Mouse (Mus musculus) forebrain, embryonic 14.5 days (tissue): ENCODE results near the gene Ugt1a9. TPM values are rescaled to one million over a fixed set of nuclear protein-coding genes. Genes with fewer than 3 reads are reported as not detected.

Experiments
- ATAC-seq: fragments of 200-750 bp; cut with Nextera tagmentation; 2 replicates; pipeline ENCODE4 v1.8.0; 2017; ENCODE audit warnings: mild to moderate bottlenecking, moderate library complexity
- DNase-seq: peaks from one replicate; pipeline ENCODE4 v3.0.0-alpha.2; 2015; ENCODE audit warnings: low spot score
- H3K27ac ChIP-seq: fragments of 300-500 bp; sonication (generic); 2 replicates; pipeline ENCODE4 v1.5.1; 2014; ENCODE audit warnings: low read depth, mild to moderate bottlenecking, control low read depth, low read length, moderate library complexity
- H3K27me3 ChIP-seq: fragments of 300-500 bp; sonication (generic); replicated peaks from 2 replicates; pipeline ENCODE4 v1.6.1; 2014; ENCODE audit warnings: low read length, control low read depth, mixed read lengths; ENCODE audit not compliant: control insufficient read depth, insufficient read depth
- H3K36me3 ChIP-seq: fragments of 300-500 bp; sonication (generic); 2 replicates; pipeline ENCODE4 v1.6.1; 2014; ENCODE audit warnings: low read length, control low read depth; ENCODE audit not compliant: control insufficient read depth, insufficient read depth
- H3K4me1 ChIP-seq: fragments of 300-500 bp; sonication (generic); 2 replicates; pipeline ENCODE4 v1.6.1; 2014; ENCODE audit warnings: antibody characterized with exemption, low read length, control low read depth; ENCODE audit not compliant: control insufficient read depth, insufficient read depth
- H3K4me2 ChIP-seq: fragments of 300-500 bp; sonication (generic); 2 replicates; pipeline ENCODE4 v1.6.1; 2014; ENCODE audit warnings: mild to moderate bottlenecking, control low read depth, low read length
- H3K4me3 ChIP-seq: fragments of 300-500 bp; sonication (generic); 2 replicates; pipeline ENCODE4 v1.5.1; 2014; ENCODE audit warnings: low read depth, low read length, control low read depth
- H3K9ac ChIP-seq: fragments of 300-500 bp; sonication (generic); 2 replicates; pipeline ENCODE4 v1.6.1; 2014; ENCODE audit warnings: mild to moderate bottlenecking, low read length, control low read depth, moderate library complexity
- H3K9me3 ChIP-seq: fragments of 300-500 bp; sonication (generic); replicated peaks from 2 replicates; pipeline ENCODE4 v1.6.1; 2016; ENCODE audit warnings: low read length, control low read depth, mixed read lengths; ENCODE audit not compliant: control insufficient read depth
- WGBS: fragments of 180-500 bp; shearing (Covaris S2); extraction: QIAGEN DNeasy Blood & Tissue Kit; methylation state at CpG from one replicate; pipeline ENCODE4 v1.1.7; 2014; 5-methylcytosine and 5-hydroxymethylcytosine counted together
- polyA plus RNA-seq: library from polyadenylated mRNA; unstranded; fragments of >200 nt; fragmentation: Nextera tagmentation; extraction: Ambion mirVana; gene quantifications from 2 replicates; pipeline ENCODE4 v1.2.1, GENCODE M21; 2014

The Ugt1a9 gene
- polyA plus RNA-seq, 1 experiment from 2014 or later, result not detected

DNA sequence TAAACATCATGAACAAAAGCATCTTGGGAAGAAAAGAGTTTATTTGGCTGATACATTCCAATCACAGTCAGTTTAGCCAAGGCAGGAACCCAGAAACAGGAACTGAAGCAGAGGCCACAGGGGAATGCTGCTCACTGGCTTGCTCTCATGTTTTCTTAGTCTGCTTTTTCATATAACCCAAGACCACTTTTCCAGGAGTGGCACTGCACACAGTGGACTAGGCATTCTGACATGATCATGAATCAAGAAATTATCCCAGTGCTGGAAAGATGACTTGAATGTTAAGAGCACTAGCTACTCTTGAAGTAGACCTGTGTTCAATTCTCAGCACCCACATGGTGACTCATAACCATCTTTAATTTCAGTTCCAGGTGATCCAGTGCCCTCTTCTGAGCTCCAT lies 155.1 kb downstream of the Ugt1a9 start:
- ATAC-seq (no peak), DNase-seq (no peak)
- Histone ChIP-seq H3K4me3 (no peak overlapping the region), H3K27me3 (no peaks in the 10 kb centered on the region), H3K36me3 (no peaks in the 10 kb centered on the region), H3K4me2 (no peak overlapping the region), H3K9me3 (peaks cover 59% of the 10 kb centered on the region), H3K9ac (no peak overlapping the region), H3K4me1 (no peaks in the 10 kb centered on the region), H3K27ac (no peak overlapping the region)

DNA sequence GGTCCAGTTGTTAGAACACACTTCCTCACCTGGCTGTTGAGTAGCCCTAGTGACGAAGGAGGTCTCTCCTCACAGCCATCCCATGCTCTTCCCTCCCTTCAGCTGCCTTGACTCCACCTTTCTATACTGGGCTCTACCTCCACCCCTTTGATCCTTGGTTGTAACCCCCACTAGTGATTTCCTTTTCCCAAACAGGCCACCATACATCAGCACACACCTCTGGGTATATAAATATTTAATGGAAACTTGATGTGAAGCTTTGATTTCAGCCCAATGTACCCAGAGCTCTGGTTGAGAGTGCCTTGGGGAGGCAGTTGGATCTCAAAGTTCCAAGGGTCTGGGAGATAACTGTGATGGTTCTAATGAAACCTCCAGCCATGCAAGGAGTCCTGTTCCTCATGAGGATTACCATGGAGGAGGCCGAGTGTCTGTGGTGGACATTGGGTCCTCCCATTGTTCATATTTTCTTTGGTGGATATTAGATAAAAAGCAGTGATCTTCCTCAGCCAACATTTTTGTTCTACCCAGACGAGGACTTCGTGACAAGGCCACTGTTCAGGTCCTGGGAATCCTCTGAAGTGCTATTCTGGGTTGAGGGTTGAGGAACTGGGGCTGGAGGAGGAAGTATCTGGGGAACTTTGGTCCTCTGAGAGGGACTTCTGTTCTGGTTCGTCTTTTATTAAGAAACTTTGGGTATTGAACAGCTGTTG lies 156.2 kb downstream of the Ugt1a9 start, which contains the start of gene Mroh2a:
Mroh2a (plus strand) TSS at position 317 of the 710 bp plus-strand sequence.
- DNase-seq (no peak), ATAC-seq (no peak)
- no peaks in the 10 kb centered on the region for H3K27me3 ChIP-seq
- WGBS, result 53% methylated on average over 5 of the region's 5 CpGs
- H3K9me3 ChIP-seq, result peaks cover 70% of the 10 kb centered on the region
- H3K4me1 ChIP-seq, result no peaks in the 10 kb centered on the region
- H3K27ac ChIP-seq, result no peak within 1 kb of the TSS
- no peak within 1 kb of the TSS for H3K9ac ChIP-seq
- H3K4me2 ChIP-seq, result no peak within 1 kb of the TSS
- H3K4me3 ChIP-seq, result no peak within 1 kb of the TSS
- no peaks in the 10 kb centered on the region for H3K36me3 ChIP-seq

DNA sequence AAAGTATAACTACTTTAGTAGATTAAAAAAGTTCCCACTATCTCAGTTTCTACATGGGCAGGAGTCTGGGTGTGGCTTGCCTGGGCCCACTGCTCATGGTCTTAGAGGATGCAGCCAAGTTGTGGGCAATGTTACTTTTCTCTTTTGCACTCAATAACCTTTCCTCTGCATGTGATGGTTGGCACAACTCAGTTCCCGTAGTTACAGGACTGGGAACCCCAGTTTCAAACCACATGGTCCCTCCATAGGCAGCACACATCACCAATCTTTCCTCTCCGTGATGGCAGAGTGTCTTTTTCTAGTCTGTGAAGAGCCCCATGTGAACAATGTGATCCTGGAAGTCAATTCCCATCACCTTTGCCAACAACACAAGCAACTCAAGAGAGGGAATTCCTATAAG lies 156.9 kb downstream of the Ugt1a9 start:
- DNase-seq (no peak), ATAC-seq (no peak)
- Histone ChIP-seq H3K4me3 (no peak overlapping the region), H3K9ac (no peak overlapping the region), H3K27me3 (no peaks in the 10 kb centered on the region), H3K36me3 (no peaks in the 10 kb centered on the region), H3K27ac (no peak overlapping the region), H3K4me2 (no peak overlapping the region), H3K4me1 (no peaks in the 10 kb centered on the region), H3K9me3 (peaks cover 72% of the 10 kb centered on the region)
- WGBS, result 59% methylated on average over 2 of the region's 2 CpGs

DNA sequence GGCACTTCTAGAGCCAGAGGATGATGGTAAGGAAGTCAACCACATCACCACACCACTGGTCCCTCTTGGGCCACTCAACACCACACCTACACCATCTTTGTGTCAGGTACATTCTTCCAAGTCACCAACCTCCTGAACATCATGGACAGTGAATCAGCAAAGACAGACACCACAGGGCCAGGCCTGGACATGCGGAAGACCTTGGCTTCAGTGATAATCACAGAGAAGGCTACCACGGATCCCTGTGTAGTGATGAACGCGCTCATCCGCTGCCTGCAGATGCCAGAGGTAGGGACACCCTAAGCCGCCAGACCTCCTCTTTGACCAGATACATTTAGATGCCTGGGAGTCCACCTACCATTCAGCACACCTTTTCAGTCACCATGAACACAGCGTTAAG lies 157.5 kb downstream of the Ugt1a9 start:
- no peak overlapping the region for H3K4me3 ChIP-seq
- peaks cover 79% of the 10 kb centered on the region for H3K9me3 ChIP-seq
- H3K4me2 ChIP-seq, result no peak overlapping the region
- DNase-seq (no peak), ATAC-seq (no peak)
- no peaks in the 10 kb centered on the region for H3K36me3 ChIP-seq
- no peak overlapping the region for H3K9ac ChIP-seq
- no peaks in the 10 kb centered on the region for H3K27me3 ChIP-seq
- H3K27ac ChIP-seq, result no peak overlapping the region
- 69% methylated on average over 7 of the region's 7 CpGs for WGBS
- no peaks in the 10 kb centered on the region for H3K4me1 ChIP-seq

GRCm38 (mm10) chr1:88229566-88229965 lies 159.0 kb downstream of the Ugt1a9 start:
- Histone ChIP-seq H3K9ac (no peak overlapping the region), H3K9me3 (peaks cover 93% of the 10 kb centered on the region), H3K27ac (no peak overlapping the region), H3K4me3 (no peak overlapping the region), H3K27me3 (no peaks in the 10 kb centered on the region), H3K4me1 (no peaks in the 10 kb centered on the region), H3K4me2 (no peak overlapping the region), H3K36me3 (no peaks in the 10 kb centered on the region)
- WGBS, result 82% methylated on average over 3 of the region's 3 CpGs
- DNase-seq, result no peak
- ATAC-seq, result no peak

- Histone ChIP-seq H3K9me3 (peaks cover 97% of the 10 kb centered on the region), H3K27me3 (no peaks in the 10 kb centered on the region), H3K4me3 (no peak overlapping the region), H3K27ac (no peak overlapping the region), H3K4me1 (no peaks in the 10 kb centered on the region), H3K4me2 (no peak overlapping the region), H3K36me3 (no peaks in the 10 kb centered on the region), H3K9ac (no peak overlapping the region)
- ATAC-seq (no peak), DNase-seq (no peak)
- WGBS, result 86% methylated on average over 5 of the region's 5 CpGs
Observed at GRCm38 (mm10) chr1:88229986-88230385, 159.4 kb downstream of the Ugt1a9 start.

GRCm38 (mm10) chr1:88230421-88230820 lies 159.8 kb downstream of the Ugt1a9 start:
- Histone ChIP-seq H3K9me3 (peaks cover 100% of the 10 kb centered on the region), H3K27me3 (no peaks in the 10 kb centered on the region), H3K4me2 (no peak overlapping the region), H3K4me1 (no peaks in the 10 kb centered on the region), H3K27ac (no peak overlapping the region), H3K9ac (no peak overlapping the region), H3K36me3 (no peaks in the 10 kb centered on the region), H3K4me3 (no peak overlapping the region)
- no peak for DNase-seq
- no peak for ATAC-seq
- 73% methylated on average over 7 of the region's 7 CpGs for WGBS

DNA sequence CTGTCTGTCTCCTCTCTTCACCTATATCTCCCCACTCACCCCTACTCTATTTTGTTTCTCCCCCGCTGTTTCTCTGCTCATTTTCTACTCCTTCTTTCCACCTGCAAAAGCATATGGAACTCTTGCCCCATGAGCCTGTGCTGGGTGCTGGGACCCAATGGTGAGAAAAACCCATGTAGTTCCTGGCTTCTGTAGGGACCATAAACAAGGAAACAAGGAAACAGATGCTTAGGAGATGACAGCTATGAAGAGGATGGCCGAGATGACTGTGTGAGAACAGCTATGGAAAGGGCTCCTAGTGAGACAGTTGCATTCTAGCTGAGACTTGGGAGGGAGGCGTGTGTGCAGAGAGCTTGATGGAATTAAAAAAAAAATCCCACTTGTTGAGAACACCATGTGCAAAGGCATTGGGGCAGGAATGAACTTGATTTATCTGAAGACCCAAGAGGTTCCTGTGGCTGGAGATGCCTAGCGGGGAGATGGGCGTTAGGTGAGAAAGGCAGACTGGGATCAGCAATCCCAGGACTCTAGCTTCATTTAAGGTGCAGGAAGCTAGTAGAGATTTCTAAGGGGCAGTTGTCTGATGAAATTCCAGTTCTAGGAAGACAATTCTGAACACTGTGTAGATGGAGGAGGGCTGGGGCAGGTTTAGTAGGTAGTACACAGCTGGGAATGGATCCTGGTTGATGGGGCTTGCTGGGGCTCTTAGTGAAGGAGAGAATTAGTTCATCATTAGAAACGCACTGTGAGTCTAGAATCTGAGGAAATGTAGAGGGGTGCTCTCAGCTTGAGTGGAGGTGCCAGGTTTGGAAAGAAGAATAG lies 160.6 kb downstream of the Ugt1a9 start:
- Histone ChIP-seq H3K27me3 (no peaks in the 10 kb centered on the region), H3K9ac (no peak overlapping the region), H3K27ac (no peak overlapping the region), H3K36me3 (no peaks in the 10 kb centered on the region), H3K9me3 (peaks cover 99% of the 10 kb centered on the region), H3K4me1 (no peaks in the 10 kb centered on the region), H3K4me2 (no peak overlapping the region), H3K4me3 (no peak overlapping the region)
- DNase-seq (no peak), ATAC-seq (no peak)
- WGBS, result 75% methylated on average over 6 of the region's 6 CpGs
